26 mouse cellular contexts compared by ENCODE assay signal in the genomic region with DNA sequence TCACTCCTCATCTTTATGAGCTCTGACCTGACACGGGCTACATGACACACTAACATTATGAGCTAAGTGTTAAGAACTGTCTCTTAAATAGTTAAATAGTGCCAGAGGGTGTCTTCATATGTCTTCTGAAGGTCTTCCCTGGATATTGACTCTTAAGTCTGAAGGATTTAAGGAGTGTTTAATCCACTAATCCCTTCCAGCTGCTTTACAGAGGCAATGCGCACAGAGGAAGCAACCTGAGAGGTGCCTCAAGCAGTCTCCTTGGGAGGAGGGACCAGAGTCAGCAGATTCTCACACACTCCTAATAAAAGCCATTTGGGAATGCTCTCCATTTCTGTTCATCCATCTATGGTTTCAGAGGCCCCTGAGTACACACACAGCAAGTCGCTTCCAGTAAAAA.
DNase-seq lines count a peak whose midpoint lies in the region; ATAC-seq lines count a peak whose summit lies in the region.
"Had no signal": no experiment of that assay in that cellular context is flagged by ENCODE, and none has a peak within 500 bp of the region (broad histone marks: within the 10 kb centered on the region; RNA-seq: fewer than 3 reads in every experiment).

No protein-coding gene starts in this region.

- no peak overlapping the region for H3K9ac ChIP-seq in midbrain, embryonic 14.5 days (replicated peaks; ENCODE audit: low read length)
- no peak overlapping the region for H3K9ac ChIP-seq in midbrain, embryonic 11.5 days (ENCODE audit: low read length)
- no peak overlapping the region for H3K9ac ChIP-seq in limb, embryonic 13.5 days
- no peak overlapping the region for H3K9ac ChIP-seq in forebrain, embryonic 15.5 days (replicated peaks)
- H3K9ac ChIP-seq: embryonic facial prominence, embryonic 15.5 days; hindbrain, embryonic 14.5 days; liver, embryonic 15.5 days; lung, embryonic 15.5 days had no signal

- H3K27me3 ChIP-seq in midbrain, embryonic 14.5 days (ENCODE audit: control insufficient read depth, insufficient read depth, low read length), result no peaks in the 10 kb centered on the region
- H3K27me3 ChIP-seq in midbrain, embryonic 11.5 days (ENCODE audit: control insufficient read depth, insufficient read depth, low read length), result no peaks in the 10 kb centered on the region
- no peaks in the 10 kb centered on the region for H3K27me3 ChIP-seq in limb, embryonic 13.5 days
- no peaks in the 10 kb centered on the region for H3K27me3 ChIP-seq in forebrain, embryonic 15.5 days
- H3K27me3 ChIP-seq: embryonic facial prominence, embryonic 15.5 days; liver, embryonic 15.5 days; lung, embryonic 15.5 days had no signal

- WGBS in midbrain, embryonic 14.5 days, result 60% methylated on average over 3 of the region's 3 CpGs
- 52% methylated on average over 3 of the region's 3 CpGs for WGBS in midbrain, embryonic 11.5 days
- WGBS in limb, embryonic 13.5 days, result 23% methylated on average over 3 of the region's 3 CpGs
- WGBS in forebrain, embryonic 15.5 days, result 65% methylated on average over 3 of the region's 3 CpGs

- no peak overlapping the region for H3K4me2 ChIP-seq in midbrain, embryonic 14.5 days (ENCODE audit: low read length)
- no peak overlapping the region for H3K4me2 ChIP-seq in midbrain, embryonic 11.5 days
- H3K4me2 ChIP-seq in limb, embryonic 13.5 days (replicated peaks), result no peak overlapping the region
- H3K4me2 ChIP-seq in forebrain, embryonic 15.5 days (replicated peaks), result no peak overlapping the region
- H3K4me2 ChIP-seq: embryonic facial prominence, embryonic 15.5 days; hindbrain, embryonic 14.5 days; liver, embryonic 15.5 days; lung, embryonic 15.5 days had no signal

- no peaks in the 10 kb centered on the region for H3K36me3 ChIP-seq in midbrain, embryonic 14.5 days (ENCODE audit: control insufficient read depth, insufficient read depth, low read length)
- no peaks in the 10 kb centered on the region for H3K36me3 ChIP-seq in midbrain, embryonic 11.5 days (ENCODE audit: control insufficient read depth, insufficient read depth, low read length)
- H3K36me3 ChIP-seq in limb, embryonic 13.5 days, result no peaks in the 10 kb centered on the region
- H3K36me3 ChIP-seq in forebrain, embryonic 15.5 days, result no peaks in the 10 kb centered on the region
- H3K36me3 ChIP-seq: embryonic facial prominence, embryonic 15.5 days; heart, embryonic 10.5 days; liver, embryonic 15.5 days; lung, embryonic 15.5 days had no signal

- H3K4me3 ChIP-seq in midbrain, embryonic 14.5 days (replicated peaks; ENCODE audit: low read depth, low read length), result no peak overlapping the region
- H3K4me3 ChIP-seq in midbrain, embryonic 11.5 days (ENCODE audit: low read depth, low read length), result no peak overlapping the region
- no peak overlapping the region for H3K4me3 ChIP-seq in limb, embryonic 13.5 days
- no peak overlapping the region for H3K4me3 ChIP-seq in forebrain, embryonic 15.5 days
- H3K4me3 ChIP-seq: embryonic facial prominence, embryonic 15.5 days; heart, embryonic 10.5 days; liver, embryonic 15.5 days; lung, embryonic 15.5 days; myocyte had no signal

- H3K9me3 ChIP-seq in midbrain, embryonic 14.5 days (ENCODE audit: control insufficient read depth, low read length), result no peaks in the 10 kb centered on the region
- no peaks in the 10 kb centered on the region for H3K9me3 ChIP-seq in midbrain, embryonic 11.5 days (ENCODE audit: control insufficient read depth, low read length)
- H3K9me3 ChIP-seq in limb, embryonic 13.5 days, result no peaks in the 10 kb centered on the region
- no peaks in the 10 kb centered on the region for H3K9me3 ChIP-seq in forebrain, embryonic 15.5 days
- H3K9me3 ChIP-seq: embryonic facial prominence, embryonic 15.5 days; heart, embryonic 10.5 days; liver, embryonic 15.5 days; lung, embryonic 15.5 days had no signal

- ATAC-seq in midbrain, embryonic 14.5 days (ENCODE audit: low FRiP score, low TSS enrichment), result no peak
- no peak for ATAC-seq in midbrain, embryonic 11.5 days (ENCODE audit: low FRiP score)
- peak; percentile 81; the same call in 1 of the 2 replicates for ATAC-seq in limb, embryonic 13.5 days (ENCODE audit: low FRiP score, low read depth)
- no peak for ATAC-seq in forebrain, embryonic 15.5 days (replicated peaks)
- ATAC-seq: CD4-positive, CD25-positive, alpha-beta regulatory T cell, adult 4 months; forebrain, embryonic 16.5 days had no signal

- H3K4me1 ChIP-seq in midbrain, embryonic 14.5 days (ENCODE audit: control insufficient read depth, insufficient read depth, low read length), result no peaks in the 10 kb centered on the region
- no peaks in the 10 kb centered on the region for H3K4me1 ChIP-seq in midbrain, embryonic 11.5 days (ENCODE audit: control insufficient read depth, insufficient read depth, low read length)
- peaks cover 4% of the 10 kb centered on the region; the same call in 1 of the 2 replicates for H3K4me1 ChIP-seq in limb, embryonic 13.5 days
- no peaks in the 10 kb centered on the region for H3K4me1 ChIP-seq in forebrain, embryonic 15.5 days
- H3K4me1 ChIP-seq: embryonic facial prominence, embryonic 15.5 days; heart, embryonic 10.5 days; liver, embryonic 15.5 days; lung, embryonic 15.5 days had no signal

- H3K27ac ChIP-seq in midbrain, embryonic 14.5 days (replicated peaks; ENCODE audit: low read depth, low read length), result no peak overlapping the region
- no peak overlapping the region for H3K27ac ChIP-seq in midbrain, embryonic 11.5 days (ENCODE audit: low read depth, low read length)
- no peak overlapping the region for H3K27ac ChIP-seq in limb, embryonic 13.5 days
- H3K27ac ChIP-seq in forebrain, embryonic 15.5 days (replicated peaks), result no peak overlapping the region
- H3K27ac ChIP-seq: embryonic facial prominence, embryonic 15.5 days; heart, embryonic 10.5 days; hindbrain, embryonic 14.5 days; kidney, postnatal 0 days; liver, embryonic 15.5 days; lung, embryonic 15.5 days had no signal

- DNase-seq in midbrain, embryonic 14.5 days, result peak; percentile 34
- no peak for DNase-seq in midbrain, embryonic 11.5 days (ENCODE audit: low spot score, missing footprints)
- peak; percentile 15 for DNase-seq in embryo, embryonic 9.5 days (ENCODE audit: extremely low spot score)
- DNase-seq in retina, postnatal 1 day, result peak; percentile 56
- DNase-seq in kidney, postnatal 25 days, result no peak
- DNase-seq in lung, postnatal 14 days, result no peak
- DNase-seq: adrenal gland, postnatal 14 days; cerebellum, adult 2 months; cerebellum, postnatal 36 days; heart, postnatal 4 days; kidney, adult 2 months; liver; lung, postnatal 4 days; right cerebral cortex, postnatal 14 days; thymus, postnatal 25 days had no signal

Comparison
In these comparisons a context has a peak if more than half of its experiments do, and no peak if none do; other contexts are left out.
1. DNase-seq: peak in midbrain, embryonic 14.5 days (single experiment), embryo, embryonic 9.5 days (single experiment) and retina, postnatal 1 day (single experiment); none in midbrain, embryonic 11.5 days (single experiment), kidney, postnatal 25 days (0 of 2) and lung, postnatal 14 days (single experiment).